Mouse (Mus musculus): Measurements from ENCODE around the gene Gm45808. TPM values are rescaled to one million over a fixed set of nuclear protein-coding genes. Genes with fewer than 3 reads are reported as not detected.
"Not testable (repeated sequence)": the region's sequence is repeated elsewhere in the genome, so short reads cannot be mapped to it uniquely, and the experiment has no call there.

Gm45808 gene
- polyA plus RNA-seq, 1 experiment from 2014 or later = not detected

DNA sequence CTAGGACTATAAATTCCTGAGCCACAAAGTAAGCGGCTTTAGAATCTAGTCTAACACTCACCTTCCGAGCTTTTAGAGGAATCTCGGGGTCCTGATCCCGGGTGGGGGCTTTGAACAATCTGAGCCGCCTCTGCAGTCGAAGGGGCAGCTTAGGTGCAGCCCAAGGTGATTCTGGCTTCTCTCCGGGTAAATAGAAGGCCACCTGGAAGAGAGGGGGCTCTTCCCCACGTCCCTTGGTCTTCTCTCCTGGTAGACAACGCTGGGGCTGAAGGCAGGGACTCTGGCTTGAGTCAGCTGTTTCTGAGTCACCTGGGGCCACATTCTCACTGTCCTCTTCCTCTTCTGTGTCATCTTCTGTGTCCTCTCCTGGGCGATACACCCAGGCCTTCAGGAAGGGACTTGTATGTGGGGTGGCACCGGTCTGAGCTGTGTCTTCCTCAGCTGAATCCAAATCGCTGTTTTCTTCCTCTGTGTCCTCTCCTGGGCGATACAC lies 37.1 kb upstream of the Gm45808 start:
- Histone ChIP-seq H3K27ac (ENCODE audit: low read depth, low read length) (no peak overlapping the region), H3K4me2 (ENCODE audit: low read length) (peak overlapping the region; percentile 25; the same call in 1 of the 2 replicates), H3K27me3 (replicated peaks; ENCODE audit: control insufficient read depth, insufficient read depth, low read length) (no peaks in the 10 kb centered on the region), H3K9me3 (ENCODE audit: control insufficient read depth, low read length) (no peaks in the 10 kb centered on the region), H3K4me1 (ENCODE audit: control insufficient read depth, insufficient read depth, low read depth, low read length) (peaks cover 25% of the 10 kb centered on the region), H3K4me3 (ENCODE audit: low read length) (no peak overlapping the region), H3K36me3 (ENCODE audit: control insufficient read depth, insufficient read depth, low read length) (peaks cover 2% of the 10 kb centered on the region; the same call in 1 of the 2 replicates), H3K9ac (ENCODE audit: low read depth, low read length) (peak overlapping the region; percentile 41; the same call in 1 of the 2 replicates)
- no peak for ATAC-seq
- 85% methylated on average over 12 of the region's 13 CpGs for WGBS

DNA sequence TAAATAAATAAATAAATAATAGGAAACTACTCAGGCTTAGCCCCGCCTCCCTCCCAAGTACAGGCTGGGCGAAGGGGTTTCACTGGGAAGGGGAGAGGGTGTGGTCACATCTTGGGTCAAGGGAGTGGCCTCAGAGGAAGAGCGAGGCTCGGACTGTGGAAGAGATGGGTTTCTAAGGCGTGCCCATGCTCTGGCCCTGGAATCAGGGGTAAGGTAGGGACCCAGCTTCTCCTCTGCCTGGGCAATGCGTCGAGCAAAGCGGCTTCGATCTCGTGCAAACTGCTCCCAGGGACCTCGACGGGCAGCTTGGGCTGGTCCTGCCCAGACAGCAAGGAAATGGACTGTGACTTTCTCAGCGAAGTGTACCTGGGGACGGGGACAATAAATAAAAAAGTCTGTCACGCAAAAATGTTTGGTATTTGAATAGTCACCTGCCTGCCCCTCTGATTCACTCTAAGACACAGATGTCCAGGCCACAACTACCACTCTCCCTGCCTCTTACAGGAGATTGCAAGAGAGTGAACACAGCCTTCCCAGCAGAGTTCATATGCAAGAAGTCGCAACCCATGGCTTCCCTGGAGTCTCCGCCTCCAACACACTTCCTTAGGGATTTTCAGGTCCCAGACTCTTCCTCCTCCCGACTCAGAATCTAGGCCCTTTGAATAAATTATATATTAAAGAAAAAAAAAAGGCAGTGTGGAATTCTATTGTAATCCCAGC lies 36.5 kb upstream of the Gm45808 start:
- Histone ChIP-seq H3K4me1 (ENCODE audit: control insufficient read depth, insufficient read depth, low read depth, low read length) (peaks cover 25% of the 10 kb centered on the region), H3K4me2 (ENCODE audit: low read length) (no peak overlapping the region; the same call in 1 of the 2 replicates), H3K27me3 (replicated peaks; ENCODE audit: control insufficient read depth, insufficient read depth, low read length) (no peaks in the 10 kb centered on the region), H3K9ac (ENCODE audit: low read depth, low read length) (no peak overlapping the region), H3K9me3 (ENCODE audit: control insufficient read depth, low read length) (no peaks in the 10 kb centered on the region), H3K27ac (ENCODE audit: low read depth, low read length) (no peak overlapping the region), H3K36me3 (ENCODE audit: control insufficient read depth, insufficient read depth, low read length) (peaks cover 2% of the 10 kb centered on the region; the same call in 1 of the 2 replicates), H3K4me3 (ENCODE audit: low read length) (no peak overlapping the region)
- no peak for ATAC-seq
- 82% methylated on average over 18 of the region's 18 CpGs for WGBS

- WGBS = 57% methylated on average over 16 of the region's 16 CpGs
- Histone ChIP-seq H3K36me3 (ENCODE audit: control insufficient read depth, insufficient read depth, low read length) (peaks cover 2% of the 10 kb centered on the region; the same call in 1 of the 2 replicates), H3K4me2 (ENCODE audit: low read length) (peak overlapping the region; percentile 61), H3K27ac (ENCODE audit: low read depth, low read length) (peak overlapping the region; percentile 85; the same call in 1 of the 2 replicates), H3K27me3 (replicated peaks; ENCODE audit: control insufficient read depth, insufficient read depth, low read length) (no peaks in the 10 kb centered on the region), H3K9ac (ENCODE audit: low read depth, low read length) (peak overlapping the region; percentile 75), H3K4me3 (ENCODE audit: low read length) (peak overlapping the region; percentile 56), H3K9me3 (ENCODE audit: control insufficient read depth, low read length) (no peaks in the 10 kb centered on the region), H3K4me1 (ENCODE audit: control insufficient read depth, insufficient read depth, low read depth, low read length) (peaks cover 25% of the 10 kb centered on the region)
- ATAC-seq = no peak
Observed at GRCm38 (mm10) chr7:45522194-45522752, 35.7 kb upstream of the Gm45808 start.

GRCm38 (mm10) chr7:45521728-45522184 lies 35.1 kb upstream of the Gm45808 start:
- Histone ChIP-seq H3K4me1 (ENCODE audit: control insufficient read depth, insufficient read depth, low read depth, low read length) (peaks cover 24% of the 10 kb centered on the region), H3K9ac (ENCODE audit: low read depth, low read length) (peak overlapping the region; percentile 75), H3K4me2 (ENCODE audit: low read length) (peak overlapping the region; percentile 61), H3K9me3 (ENCODE audit: control insufficient read depth, low read length) (no peaks in the 10 kb centered on the region), H3K27ac (ENCODE audit: low read depth, low read length) (peak overlapping the region; percentile 85), H3K4me3 (ENCODE audit: low read length) (peak overlapping the region; percentile 56), H3K36me3 (ENCODE audit: control insufficient read depth, insufficient read depth, low read length) (peaks cover 2% of the 10 kb centered on the region; the same call in 1 of the 2 replicates), H3K27me3 (replicated peaks; ENCODE audit: control insufficient read depth, insufficient read depth, low read length) (no peaks in the 10 kb centered on the region)
- WGBS = under 1% methylated on average over 28 of the region's 28 CpGs
- ATAC-seq = peak; percentile 83

DNA sequence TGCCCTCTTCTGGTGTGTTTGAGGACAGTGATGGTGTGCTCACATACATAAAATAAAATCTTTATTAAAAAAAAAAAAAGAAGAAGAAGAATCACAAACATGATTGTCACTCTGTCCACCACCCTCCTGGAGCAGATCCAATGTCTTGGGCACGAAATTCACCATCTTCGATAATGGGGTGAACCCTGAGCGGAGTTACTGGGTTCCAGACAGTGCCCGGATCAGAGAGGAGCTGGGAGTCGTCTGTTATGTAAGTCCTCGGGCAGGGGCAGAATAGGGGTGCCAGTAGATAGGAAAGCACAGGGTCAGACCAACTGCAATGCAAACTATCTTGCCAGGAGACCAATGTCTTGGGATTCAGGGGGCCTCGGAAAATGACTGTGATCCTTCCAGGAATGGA lies 34.0 kb upstream of the Gm45808 start:
- no peaks in the 10 kb centered on the region for H3K27me3 ChIP-seq (replicated peaks; ENCODE audit: control insufficient read depth, insufficient read depth, low read length)
- no peaks in the 10 kb centered on the region for H3K9me3 ChIP-seq (ENCODE audit: control insufficient read depth, low read length)
- H3K4me3 ChIP-seq (ENCODE audit: low read length) = no peak overlapping the region
- peaks cover 21% of the 10 kb centered on the region for H3K4me1 ChIP-seq (ENCODE audit: control insufficient read depth, insufficient read depth, low read depth, low read length)
- H3K9ac ChIP-seq (ENCODE audit: low read depth, low read length) = no peak overlapping the region
- H3K4me2 ChIP-seq (ENCODE audit: low read length) = no peak overlapping the region
- no peak for ATAC-seq
- WGBS = 91% methylated on average over 7 of the region's 7 CpGs
- H3K27ac ChIP-seq (ENCODE audit: low read depth, low read length) = no peak overlapping the region
- peaks cover 2% of the 10 kb centered on the region; the same call in 1 of the 2 replicates for H3K36me3 ChIP-seq (ENCODE audit: control insufficient read depth, insufficient read depth, low read length)

DNA sequence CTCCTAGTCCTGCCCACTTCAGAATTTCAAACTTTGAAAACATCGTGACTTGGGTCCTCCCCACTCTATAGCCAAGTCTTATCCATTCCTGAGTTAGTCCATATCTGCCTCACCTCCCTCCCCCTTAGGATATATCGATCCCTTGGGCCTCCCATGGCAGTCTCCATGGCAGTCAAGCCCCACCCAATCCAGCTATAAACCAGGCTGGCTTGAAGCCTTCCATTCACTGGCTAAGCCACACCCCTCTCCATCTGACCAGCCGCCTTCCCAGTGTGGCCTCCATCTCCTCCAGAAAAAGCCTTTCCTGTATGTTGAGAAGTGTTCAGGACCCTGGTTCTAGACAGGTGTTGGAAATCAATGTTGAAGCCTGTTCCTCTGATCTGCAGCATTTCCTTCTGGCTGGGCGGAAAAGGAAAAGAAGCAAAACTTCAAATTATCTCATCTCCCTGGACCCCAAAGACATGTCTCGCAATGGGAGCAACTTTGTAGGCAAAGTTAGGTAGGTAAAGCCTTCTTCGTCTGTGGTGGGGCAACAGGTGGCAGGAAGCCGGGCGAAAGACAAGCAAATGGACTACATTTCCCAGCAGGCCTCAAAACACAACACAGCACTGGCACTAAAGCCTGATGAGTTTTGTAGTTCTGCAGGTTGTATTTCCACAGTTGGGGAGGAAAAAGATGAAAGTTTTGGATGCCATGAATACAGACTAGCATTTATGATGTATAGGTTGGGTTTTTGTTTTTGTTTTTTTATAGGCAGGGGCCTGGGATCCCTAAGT lies 32.9 kb upstream of the Gm45808 start:
- WGBS = 78% methylated on average over 8 of the region's 8 CpGs
- Histone ChIP-seq H3K27ac (ENCODE audit: low read depth, low read length) (no peak overlapping the region), H3K9me3 (ENCODE audit: control insufficient read depth, low read length) (no peaks in the 10 kb centered on the region), H3K4me2 (ENCODE audit: low read length) (no peak overlapping the region), H3K4me3 (ENCODE audit: low read length) (no peak overlapping the region), H3K4me1 (ENCODE audit: control insufficient read depth, insufficient read depth, low read depth, low read length) (peaks cover 10% of the 10 kb centered on the region), H3K36me3 (ENCODE audit: control insufficient read depth, insufficient read depth, low read length) (peaks cover 2% of the 10 kb centered on the region; the same call in 1 of the 2 replicates), H3K27me3 (replicated peaks; ENCODE audit: control insufficient read depth, insufficient read depth, low read length) (no peaks in the 10 kb centered on the region), H3K9ac (ENCODE audit: low read depth, low read length) (no peak overlapping the region)
- no peak for ATAC-seq

DNA sequence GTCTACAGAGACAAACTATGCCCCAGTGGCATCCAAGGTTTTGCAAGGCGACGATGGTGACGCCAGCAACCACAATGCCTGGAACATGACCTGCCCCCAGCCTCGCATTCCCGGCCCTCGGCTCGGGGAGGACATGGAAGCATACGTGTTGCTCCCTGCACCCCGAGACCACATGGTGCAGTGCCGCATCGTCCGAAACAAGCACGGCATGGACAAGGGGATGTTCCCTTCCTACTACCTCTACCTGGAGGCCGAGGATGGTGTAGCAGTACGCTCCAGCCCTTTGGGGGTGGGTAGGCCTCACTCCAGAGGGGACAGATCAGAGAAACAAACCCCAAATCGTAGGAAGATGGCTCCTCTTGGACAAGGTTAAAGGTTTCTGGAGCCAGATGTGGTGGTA lies 32.0 kb upstream of the Gm45808 start:
- H3K9me3 ChIP-seq (ENCODE audit: control insufficient read depth, low read length) = no peaks in the 10 kb centered on the region
- H3K27ac ChIP-seq (ENCODE audit: low read depth, low read length) = no peak overlapping the region
- ATAC-seq = no peak

GRCm38 (mm10) chr7:45516846-45517245 lies 30.2 kb upstream of the Gm45808 start:
- WGBS = 74% methylated on average over 5 of the region's 5 CpGs
- ATAC-seq = not testable (repeated sequence)

More for the DNA sequence above, 32.0 kb upstream of the Gm45808 start:
- H3K4me3 ChIP-seq (ENCODE audit: low read length) = no peak overlapping the region
- peaks cover 2% of the 10 kb centered on the region; the same call in 1 of the 2 replicates for H3K36me3 ChIP-seq (ENCODE audit: control insufficient read depth, insufficient read depth, low read length)
- no peaks in the 10 kb centered on the region for H3K27me3 ChIP-seq (replicated peaks; ENCODE audit: control insufficient read depth, insufficient read depth, low read length)
- peaks cover 8% of the 10 kb centered on the region for H3K4me1 ChIP-seq (ENCODE audit: control insufficient read depth, insufficient read depth, low read depth, low read length)
- H3K9ac ChIP-seq (ENCODE audit: low read depth, low read length) = no peak overlapping the region
- 90% methylated on average over 16 of the region's 16 CpGs for WGBS
- no peak overlapping the region for H3K4me2 ChIP-seq (ENCODE audit: low read length)

More at GRCm38 (mm10) chr7:45516846-45517245, 30.2 kb upstream of the Gm45808 start:
- H3K9me3 ChIP-seq (ENCODE audit: control insufficient read depth, low read length); H3K9ac ChIP-seq (ENCODE audit: low read depth, low read length); H3K27me3 ChIP-seq (replicated peaks; ENCODE audit: control insufficient read depth, insufficient read depth, low read length); H3K4me3 ChIP-seq (ENCODE audit: low read length); H3K27ac ChIP-seq (ENCODE audit: low read depth, low read length); H3K36me3 ChIP-seq (ENCODE audit: control insufficient read depth, insufficient read depth, low read length); H3K4me2 ChIP-seq (ENCODE audit: low read length); H3K4me1 ChIP-seq (ENCODE audit: control insufficient read depth, insufficient read depth, low read depth, low read length): not testable (repeated sequence)
